Mouse (Mus musculus) megakaryocyte, embryonic 14.5 days (primary cell): ENCODE measurements at regions not wholly inside any gene's neighbourhood (a gene's known extent, or its start where the extent isn't known, plus 50 kb on each side); places are given as distances from the start of the nearest gene placed in this dataset.

Experiments used
- FLI1 ChIP-seq: IDR thresholded peaks from 2 replicates; pipeline ENCODE4 v1.6.1; 2012; ENCODE audit warnings: low read length, inconsistent platforms, mixed read lengths
- GATA1 ChIP-seq: IDR thresholded peaks from 3 replicates; pipeline ENCODE4 v1.6.1; 2012; ENCODE audit warnings: mixed read lengths, low read length, inconsistent platforms, borderline replicate concordance

GRCm38 (mm10) chr14:102859361-102859871, 123.0 kb downstream of the Kctd12 start:
- TF ChIP-seq GATA1 (no peak), FLI1 (no peak)
